Mouse (Mus musculus): Measurements from ENCODE around the gene Samd3. TPM values are rescaled to one million over a fixed set of nuclear protein-coding genes. Genes with fewer than 3 reads are reported as not detected.

Gene Samd3
- polyA plus RNA-seq, 1 experiment from 2014 or later: 10.5 TPM

Other genes starting within 250 kb of the Samd3 start
- 0.93 and 1.3 TPM in 2 replicates for gene Gm9767, start 151.5 kb upstream of the Samd3 start, polyA plus RNA-seq (2014; fragmentation: Nextera tagmentation; extraction: Ambion mirVana)
- 19.4 and 22.5 TPM in 2 replicates for gene Tmem200a, start 150.7 kb upstream of the Samd3 start, polyA plus RNA-seq (2014; fragmentation: Nextera tagmentation; extraction: Ambion mirVana)
- 18.0 and 24.5 TPM in 2 replicates for gene L3mbtl3, start 146.3 kb downstream of the Samd3 start, polyA plus RNA-seq (2014; fragmentation: Nextera tagmentation; extraction: Ambion mirVana)

All from forebrain, embryonic 14.5 days (tissue).